Mouse (Mus musculus) myocyte (in vitro differentiated cells): ENCODE measurements around the gene Nr3c2.

ENCODE experiments used
- CEBPB ChIP-seq: IDR thresholded peaks from 2 replicates; pipeline ENCODE4 v1.6.1; 2011; ENCODE audit warnings: mild to moderate bottlenecking, moderate library complexity; ENCODE audit not compliant: poor library complexity, insufficient read depth, severe bottlenecking
- E2F4 ChIP-seq: IDR thresholded peaks from one replicate; pipeline ENCODE4 v1.6.1; 2011; ENCODE audit warnings: mild to moderate bottlenecking, control low read depth, moderate library complexity; ENCODE audit not compliant: insufficient read depth
- MAX ChIP-seq: IDR thresholded peaks from one replicate; pipeline ENCODE4 v1.6.1; 2011; ENCODE audit warnings: low read depth, mild to moderate bottlenecking, control low read depth
- MYOG ChIP-seq, 3 experiments: IDR thresholded peaks; one replicate each; pipeline ENCODE4 v1.6.1; 2011; ENCODE audit warnings: control low read depth in 2 of 3, low read depth in 2 of 3, mild to moderate bottlenecking in 2 of 3; ENCODE audit not compliant: insufficient read length in 2 of 3, control insufficient read depth in 1 of 3, insufficient read depth in 1 of 3
- POLR2A ChIP-seq: IDR thresholded peaks from one replicate; pipeline ENCODE4 v1.6.1; 2011; ENCODE audit warnings: low read depth, mild to moderate bottlenecking, control low read depth, moderate library complexity; ENCODE audit not compliant: insufficient read length
- POLR2AphosphoS2 ChIP-seq: IDR thresholded peaks from one replicate; pipeline ENCODE4 v1.6.1; 2011; ENCODE audit warnings: low read depth, control low read depth; ENCODE audit not compliant: insufficient read length
- USF1 ChIP-seq: IDR thresholded peaks from one replicate; pipeline ENCODE4 v1.6.1; 2011; ENCODE audit warnings: low read depth, mild to moderate bottlenecking, control low read depth, moderate library complexity

- TF ChIP-seq MAX = no peak
- TF ChIP-seq USF1 = no peak
- TF ChIP-seq POLR2AphosphoS2 = no peak
- TF ChIP-seq POLR2A = no peak
- no peak for TF ChIP-seq MYOG (IDR thresholded peaks at IDR 0.05; ENCODE audit: control insufficient read depth in 1 of 3, insufficient read depth in 1 of 3, insufficient read length in 2 of 3, low read depth in 2 of 3)
- no peak for TF ChIP-seq CEBPB
- no peak for TF ChIP-seq E2F4
These were observed 286.6 kb downstream of the Nr3c2 start for GRCm38 (mm10) chr8:77185816-77186215.
